Mouse (Mus musculus): ENCODE data around the gene Ciz1.

DNA sequence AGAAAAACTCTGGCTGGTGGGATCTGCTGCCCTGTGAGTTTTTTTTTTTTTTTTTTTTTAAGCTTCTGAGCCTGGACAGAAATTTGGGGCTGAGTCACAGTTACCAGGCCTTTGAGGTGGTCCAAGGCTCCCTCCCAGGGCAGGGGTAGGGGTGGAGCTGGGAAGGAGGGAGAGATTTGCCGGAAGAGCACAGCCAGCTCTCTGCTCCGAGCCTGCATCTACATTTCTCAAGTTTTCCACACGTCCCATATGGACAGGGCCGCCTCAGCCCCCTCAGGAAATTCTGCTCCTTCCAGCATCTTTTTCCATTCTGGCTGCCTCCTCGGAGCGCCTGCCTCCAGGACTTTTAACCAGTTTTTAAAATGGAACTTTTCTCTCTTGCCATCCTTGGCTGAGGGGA lies 22.6 kb upstream of the Ciz1 start:
- TF ChIP-seq EP300 (IDR thresholded peaks at IDR 0.05; ENCODE audit: insufficient read depth, low read depth, low read length) (no peak), POLR2A (IDR thresholded peaks at IDR 0.05; ENCODE audit: insufficient read depth, low read length) (no peak), CTCF (IDR thresholded peaks at IDR 0.05; ENCODE audit: low read depth, low read length) (no peak)
